Mouse (Mus musculus) hindbrain, embryonic 12.5 days (tissue): Measurements from ENCODE around the gene Gdf3. TPM values are rescaled to one million over a fixed set of nuclear protein-coding genes. Genes with fewer than 3 reads are reported as not detected.
A peak's percentile ranks its signal among the peaks of the same experiment; 100 is the strongest.
"Not testable (repeated sequence)": the region's sequence is repeated elsewhere in the genome, so short reads cannot be mapped to it uniquely, and the experiment has no call there.

Experiments
- ATAC-seq: fragments of 200-750 bp; cut with Nextera tagmentation; 2 replicates; pipeline ENCODE4 v1.8.0; 2017; ENCODE audit warnings: moderate TSS enrichment; ENCODE audit not compliant: low FRiP score
- H3K27ac ChIP-seq: fragments of 300-500 bp; sonication (generic); 2 replicates; pipeline ENCODE4 v1.5.1; 2016; ENCODE audit warnings: mild to moderate bottlenecking
- H3K27me3 ChIP-seq: fragments of 300-500 bp; sonication (generic); 2 replicates; pipeline ENCODE4 v1.6.1; 2016; ENCODE audit warnings: mild to moderate bottlenecking
- H3K36me3 ChIP-seq: fragments of 300-500 bp; sonication (generic); 2 replicates; pipeline ENCODE4 v1.6.1; 2016; ENCODE audit warnings: mild to moderate bottlenecking
- H3K4me1 ChIP-seq: fragments of 300-500 bp; sonication (generic); 2 replicates; pipeline ENCODE4 v1.6.1; 2016
- H3K4me2 ChIP-seq: fragments of 300-500 bp; sonication (generic); replicated peaks from 2 replicates; pipeline ENCODE4 v1.6.1; 2016; ENCODE audit warnings: mild to moderate bottlenecking
- H3K4me3 ChIP-seq: fragments of 300-500 bp; sonication (generic); 2 replicates; pipeline ENCODE4 v1.5.1; 2016; ENCODE audit warnings: mild to moderate bottlenecking
- H3K9ac ChIP-seq: fragments of 300-500 bp; sonication (generic); 2 replicates; pipeline ENCODE4 v1.6.1; 2016; ENCODE audit warnings: mild to moderate bottlenecking, moderate library complexity
- H3K9me3 ChIP-seq: fragments of 300-500 bp; sonication (generic); replicated peaks from 2 replicates; pipeline ENCODE4 v1.6.1; 2016; ENCODE audit warnings: mild to moderate bottlenecking
- WGBS: fragments of 180-500 bp; shearing (Covaris S2); methylation state at CpG from one replicate; pipeline ENCODE4 v1.1.7; 2016; 5-methylcytosine and 5-hydroxymethylcytosine counted together
- polyA plus RNA-seq: library from polyadenylated mRNA; unstranded; fragments of >200 nt; fragmentation: Nextera tagmentation; extraction: Ambion mirVana; gene quantifications from 2 replicates; pipeline ENCODE4 v1.2.1, GENCODE M21; 2016

Gdf3 gene
- polyA plus RNA-seq, 1 experiment from 2014 or later = 0.09 TPM

- Histone ChIP-seq H3K9ac (no peak overlapping the region), H3K27me3 (no peaks in the 10 kb centered on the region), H3K4me1 (no peaks in the 10 kb centered on the region), H3K4me3 (no peak overlapping the region), H3K36me3 (no peaks in the 10 kb centered on the region), H3K9me3 (0 out of 2 replicates have a peak, but pooled peaks cover 4% of the 10 kb centered on the region), H3K27ac (no peak overlapping the region), H3K4me2 (no peak overlapping the region)
- WGBS = 91% methylated on average over 3 of the region's 3 CpGs
- no peak for ATAC-seq
Measured at GRCm38 (mm10) chr6:122577030-122577429, 32.9 kb downstream of the Gdf3 start.

DNA sequence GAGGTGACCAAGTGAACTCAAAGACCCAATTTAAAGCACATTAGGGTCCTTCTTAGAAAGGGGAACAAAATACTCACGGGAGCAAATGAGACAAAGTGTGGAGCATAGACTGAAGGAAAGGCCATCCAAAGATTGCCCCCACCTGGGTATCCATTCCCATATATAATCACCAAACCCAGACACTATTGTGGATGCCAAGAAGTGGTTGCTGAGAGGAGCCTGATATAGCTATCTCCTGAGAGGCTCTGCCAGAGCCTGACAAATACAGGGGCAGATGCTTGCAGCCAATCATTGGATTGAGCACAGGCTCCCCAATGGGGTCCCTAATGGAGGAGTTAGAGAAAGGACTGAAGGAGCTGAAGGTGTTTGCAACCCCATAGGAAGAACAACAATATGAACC is 34.9 kb downstream of the Gdf3 start:
- 85% methylated on average over 1 of the region's 1 CpGs for WGBS
- H3K9ac ChIP-seq = not testable (repeated sequence)

GRCm38 (mm10) chr6:122571617-122571959 is 38.3 kb downstream of the Gdf3 start:
- ATAC-seq = no peak
- H3K4me2 ChIP-seq = no peak overlapping the region
- H3K27ac ChIP-seq = no peak overlapping the region
- H3K27me3 ChIP-seq = no peaks in the 10 kb centered on the region
- 0 out of 2 replicates have a peak, but pooled peaks cover 4% of the 10 kb centered on the region for H3K9me3 ChIP-seq
- no peaks in the 10 kb centered on the region for H3K36me3 ChIP-seq
- 92% methylated on average over 3 of the region's 3 CpGs for WGBS
- H3K4me3 ChIP-seq = no peak overlapping the region
- no peaks in the 10 kb centered on the region; the same call in 1 of the 2 replicates for H3K4me1 ChIP-seq
- H3K9ac ChIP-seq = no peak overlapping the region

More for the DNA sequence above, 34.9 kb downstream of the Gdf3 start:
- ATAC-seq, H3K4me1 ChIP-seq, H3K4me2 ChIP-seq, H3K27ac ChIP-seq, H3K9me3 ChIP-seq, H3K36me3 ChIP-seq, H3K4me3 ChIP-seq, H3K27me3 ChIP-seq: not testable (repeated sequence)

DNA sequence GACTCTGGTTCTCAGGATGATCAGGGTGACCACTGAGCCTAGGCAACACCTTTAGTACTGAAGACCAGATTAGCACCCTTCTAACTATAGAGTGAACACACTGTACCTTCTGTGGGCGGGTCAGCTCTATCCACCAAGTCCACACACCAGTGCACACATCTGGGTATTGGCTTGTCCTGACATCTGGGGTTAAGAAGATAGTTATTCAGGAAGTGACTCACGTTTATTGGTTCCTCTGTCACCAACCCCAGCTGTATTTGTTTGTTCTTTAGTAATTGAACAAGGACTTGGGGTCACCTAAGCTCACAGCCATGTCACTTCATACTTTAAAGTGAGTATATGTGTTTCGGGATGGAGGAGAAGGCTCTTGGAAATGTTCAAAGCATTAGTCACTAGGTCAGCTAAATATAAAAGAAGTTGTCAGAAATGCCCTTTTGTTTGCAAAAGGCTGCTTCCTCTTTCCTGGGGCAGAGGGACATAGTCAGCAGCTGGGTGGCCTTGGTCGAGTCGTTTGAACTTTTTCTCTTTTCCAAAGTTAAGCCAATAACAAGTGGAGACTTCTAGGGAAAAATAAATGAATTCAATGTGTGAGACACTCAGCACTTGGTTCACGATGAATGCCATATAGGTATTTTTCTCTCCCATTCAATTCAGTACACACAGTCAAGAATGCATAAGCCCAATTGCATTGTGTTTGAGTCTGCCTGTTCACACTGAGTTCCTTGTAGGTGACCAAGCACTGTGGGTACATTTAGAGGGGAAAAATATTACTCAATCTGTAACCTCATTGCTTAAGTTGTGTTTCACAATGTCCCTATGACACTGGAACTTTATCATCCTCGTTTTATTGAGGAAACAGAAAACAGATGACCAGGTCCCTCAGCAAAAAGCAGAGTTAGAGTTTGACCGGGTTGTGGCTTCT is 38.9 kb downstream of the Gdf3 start:
- Histone ChIP-seq H3K4me3 (no peak overlapping the region), H3K9me3 (no peaks in the 10 kb centered on the region), H3K4me2 (no peak overlapping the region), H3K4me1 (no peaks in the 10 kb centered on the region; the same call in 1 of the 2 replicates), H3K27ac (no peak overlapping the region), H3K9ac (no peak overlapping the region), H3K27me3 (no peaks in the 10 kb centered on the region), H3K36me3 (no peaks in the 10 kb centered on the region)
- no peak for ATAC-seq
- WGBS = 71% methylated on average over 8 of the region's 8 CpGs

GRCm38 (mm10) chr6:122569762-122570161 is 40.1 kb downstream of the Gdf3 start:
- no peaks in the 10 kb centered on the region; the same call in 1 of the 2 replicates for H3K4me1 ChIP-seq
- no peaks in the 10 kb centered on the region for H3K36me3 ChIP-seq
- no peak overlapping the region for H3K9ac ChIP-seq
- 62% methylated on average over 1 of the region's 1 CpGs for WGBS
- no peaks in the 10 kb centered on the region for H3K9me3 ChIP-seq
- no peak overlapping the region for H3K4me3 ChIP-seq
- peak; percentile 23 for ATAC-seq
- no peak overlapping the region for H3K27ac ChIP-seq
- H3K27me3 ChIP-seq = no peaks in the 10 kb centered on the region
- no peak overlapping the region for H3K4me2 ChIP-seq

- no peaks in the 10 kb centered on the region; the same call in 1 of the 2 replicates for H3K4me1 ChIP-seq
- no peaks in the 10 kb centered on the region for H3K9me3 ChIP-seq
- no peaks in the 10 kb centered on the region for H3K36me3 ChIP-seq
- no peaks in the 10 kb centered on the region for H3K27me3 ChIP-seq
- H3K27ac ChIP-seq = no peak overlapping the region
- H3K9ac ChIP-seq = no peak overlapping the region
- H3K4me2 ChIP-seq = no peak overlapping the region
- no peak overlapping the region for H3K4me3 ChIP-seq
- 58% methylated on average over 5 of the region's 5 CpGs for WGBS
- ATAC-seq = no peak
Measured at GRCm38 (mm10) chr6:122569113-122569512, 40.8 kb downstream of the Gdf3 start.

- peaks cover 3% of the 10 kb centered on the region; the same call in 1 of the 2 replicates for H3K4me1 ChIP-seq
- peaks cover 4% of the 10 kb centered on the region; the same call in 1 of the 2 replicates for H3K27me3 ChIP-seq
- H3K36me3 ChIP-seq = no peaks in the 10 kb centered on the region
- H3K4me2 ChIP-seq = no peak overlapping the region
- no peak overlapping the region for H3K9ac ChIP-seq
- no peak overlapping the region for H3K27ac ChIP-seq
- WGBS = 90% methylated on average over 9 of the region's 9 CpGs
- no peak overlapping the region for H3K4me3 ChIP-seq
- H3K9me3 ChIP-seq = no peaks in the 10 kb centered on the region
- ATAC-seq = no peak
Measured at GRCm38 (mm10) chr6:122565070-122565784, 44.7 kb downstream of the Gdf3 start.

DNA sequence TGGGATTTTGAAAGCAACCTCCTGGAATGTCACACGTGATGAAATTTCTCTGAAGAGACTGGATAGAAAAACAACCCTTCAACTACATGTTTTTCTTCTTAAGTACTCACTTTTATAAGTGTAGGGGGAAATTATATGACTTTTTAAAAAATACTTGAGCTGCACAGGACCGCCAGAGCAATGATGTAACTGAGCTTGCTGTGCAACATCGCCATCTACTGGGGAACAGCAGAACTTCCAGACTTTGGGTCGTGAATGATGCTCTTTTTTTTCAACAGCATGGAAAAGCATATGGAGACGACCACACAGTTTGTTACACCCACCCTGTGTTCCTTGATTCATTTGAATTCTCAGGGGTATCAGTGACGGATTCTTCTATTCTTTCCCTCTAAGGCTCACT is 47.4 kb downstream of the Gdf3 start:
- H3K36me3 ChIP-seq = no peaks in the 10 kb centered on the region

GRCm38 (mm10) chr6:122561005-122561404 is 48.9 kb downstream of the Gdf3 start:
- Histone ChIP-seq H3K36me3 (no peaks in the 10 kb centered on the region), H3K27me3 (peaks cover 4% of the 10 kb centered on the region; the same call in 1 of the 2 replicates), H3K9ac (no peak overlapping the region), H3K4me1 (peaks cover 3% of the 10 kb centered on the region; the same call in 1 of the 2 replicates), H3K9me3 (no peaks in the 10 kb centered on the region), H3K4me2 (no peak overlapping the region), H3K27ac (no peak overlapping the region), H3K4me3 (no peak overlapping the region)
- ATAC-seq = peak; percentile 14; the same call in 1 of the 2 replicates
- 88% methylated on average over 20 of the region's 20 CpGs for WGBS

More for the DNA sequence above, 47.4 kb downstream of the Gdf3 start:
- 4% methylated on average over 6 of the region's 6 CpGs for WGBS
- Histone ChIP-seq H3K27me3 (peaks cover 4% of the 10 kb centered on the region; the same call in 1 of the 2 replicates), H3K4me1 (peaks cover 3% of the 10 kb centered on the region; the same call in 1 of the 2 replicates), H3K9ac (no peak overlapping the region), H3K27ac (no peak overlapping the region), H3K4me3 (no peak overlapping the region), H3K4me2 (peak overlapping the region; percentile 23; the same call in 1 of the 2 replicates), H3K9me3 (no peaks in the 10 kb centered on the region)
- peak; percentile 24; the same call in 1 of the 2 replicates for ATAC-seq

DNA sequence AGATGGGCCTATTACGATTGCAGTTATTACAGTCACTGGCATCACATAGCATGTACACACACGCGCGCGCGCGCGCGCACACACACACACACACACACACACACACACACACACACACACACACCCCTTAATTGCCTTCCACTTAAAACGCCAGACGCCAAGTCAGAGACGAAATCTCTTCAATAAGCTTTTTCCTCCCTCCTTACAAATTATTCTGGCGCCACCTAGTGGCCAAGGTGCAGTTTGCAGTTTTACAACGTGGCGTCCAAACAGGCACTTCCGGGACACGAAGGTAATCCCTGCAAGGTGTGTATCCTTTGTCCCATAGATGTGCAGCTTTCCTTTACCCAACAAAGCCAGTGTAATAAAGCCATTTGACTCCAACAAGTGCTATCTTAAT is 49.5 kb downstream of the Gdf3 start:
- no peak overlapping the region for H3K4me3 ChIP-seq

DNA sequence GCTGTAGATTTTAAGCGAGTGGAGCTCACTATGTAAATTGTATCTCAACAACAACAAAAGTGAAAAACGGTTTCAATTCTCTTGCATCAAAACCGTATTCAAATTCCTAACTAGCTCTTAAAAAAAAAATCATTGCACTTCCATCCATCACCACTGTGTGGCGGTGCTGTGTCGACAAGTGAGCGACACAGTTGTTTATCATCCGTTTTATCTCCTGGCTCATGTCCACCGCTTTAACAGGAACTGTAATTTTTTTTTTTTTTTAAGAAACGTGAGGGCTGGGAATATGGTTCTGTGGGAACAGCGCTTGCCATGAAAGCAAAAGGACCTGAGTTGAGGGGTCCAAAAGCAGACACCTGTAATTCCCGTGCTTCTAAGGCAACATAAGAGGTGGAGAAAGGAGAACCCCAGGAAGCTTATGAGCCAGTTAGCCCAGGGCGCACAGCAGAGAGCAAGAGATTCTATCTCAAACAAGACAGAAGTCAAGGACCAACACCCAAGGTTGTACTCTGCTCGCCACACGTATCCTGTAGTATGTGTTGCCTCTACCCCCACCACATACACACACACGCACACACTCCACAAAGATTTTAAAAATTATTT is 52.8 kb downstream of the Gdf3 start:
- Histone ChIP-seq H3K27ac (no peak overlapping the region), H3K36me3 (no peaks in the 10 kb centered on the region), H3K4me3 (no peak overlapping the region), H3K4me2 (peak overlapping the region; percentile 32), H3K4me1 (no peaks in the 10 kb centered on the region), H3K9me3 (no peaks in the 10 kb centered on the region), H3K9ac (no peak overlapping the region), H3K27me3 (peaks cover 4% of the 10 kb centered on the region; the same call in 1 of the 2 replicates)
- ATAC-seq = no peak
- 25% methylated on average over 15 of the region's 15 CpGs for WGBS

More for the DNA sequence above, 49.5 kb downstream of the Gdf3 start:
- peak overlapping the region; percentile 43 for H3K4me2 ChIP-seq
- H3K4me1 ChIP-seq = peaks cover 3% of the 10 kb centered on the region; the same call in 1 of the 2 replicates
- no peak overlapping the region for H3K9ac ChIP-seq
- H3K36me3 ChIP-seq = no peaks in the 10 kb centered on the region
- peaks cover 4% of the 10 kb centered on the region; the same call in 1 of the 2 replicates for H3K27me3 ChIP-seq
- 18% methylated on average over 17 of the region's 17 CpGs for WGBS
- peak; percentile 39 for ATAC-seq
- H3K27ac ChIP-seq = no peak overlapping the region
- H3K9me3 ChIP-seq = no peaks in the 10 kb centered on the region
